Mouse (Mus musculus) spleen, postnatal 4 days (tissue): Measurements from ENCODE around the gene Traip.
A peak's percentile ranks its signal among the peaks of the same experiment; 100 is the strongest.

ENCODE experiments used
- DNase-seq, 2 experiments: peaks; one replicate each; pipeline ENCODE4 v3.0.0; 2022; ENCODE audit warnings: low spot score in 2 of 2

Gene Traip

DNA sequence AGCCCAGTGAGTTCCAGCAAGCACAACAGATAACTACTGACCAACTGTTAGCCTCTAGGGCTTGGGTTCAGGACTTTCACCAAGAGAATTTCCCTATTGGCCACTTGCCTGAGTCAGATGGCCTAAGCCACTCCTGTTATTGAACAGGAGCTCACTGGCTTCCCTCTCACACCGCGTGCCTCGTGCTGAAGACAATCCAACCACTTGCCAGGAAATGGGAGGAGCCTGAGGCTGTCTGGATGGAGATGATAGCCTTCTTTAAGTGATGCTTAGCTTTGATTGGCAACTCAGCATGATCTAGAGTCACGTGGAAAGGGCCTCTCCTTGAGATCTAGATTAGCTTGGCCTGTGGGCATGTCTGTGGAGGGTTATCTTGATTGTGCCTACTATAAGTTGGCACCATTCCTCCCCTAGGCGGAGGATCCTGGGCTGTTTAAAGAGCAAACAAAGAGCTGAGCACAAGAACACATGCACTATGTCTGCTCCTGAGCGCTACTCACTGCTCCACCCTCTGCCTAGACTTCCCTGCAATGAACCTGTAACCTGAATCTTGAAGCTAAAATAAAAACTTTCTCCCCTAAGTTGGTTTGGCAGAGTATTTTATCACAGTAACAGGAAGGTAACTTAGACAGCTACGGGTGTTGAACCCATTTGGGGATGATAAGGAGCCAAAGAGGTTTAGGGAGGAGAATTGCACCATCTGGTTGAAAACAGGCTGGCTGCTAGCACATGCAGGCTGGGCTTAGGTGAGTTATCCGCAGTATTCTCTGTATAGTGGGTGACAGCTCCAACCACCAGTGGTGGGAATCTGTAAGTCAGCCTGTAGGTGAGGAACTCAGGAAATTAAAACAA is 22.0 kb downstream of the Traip start:
- peak; percentile 77 to 78 for DNase-seq

DNA sequence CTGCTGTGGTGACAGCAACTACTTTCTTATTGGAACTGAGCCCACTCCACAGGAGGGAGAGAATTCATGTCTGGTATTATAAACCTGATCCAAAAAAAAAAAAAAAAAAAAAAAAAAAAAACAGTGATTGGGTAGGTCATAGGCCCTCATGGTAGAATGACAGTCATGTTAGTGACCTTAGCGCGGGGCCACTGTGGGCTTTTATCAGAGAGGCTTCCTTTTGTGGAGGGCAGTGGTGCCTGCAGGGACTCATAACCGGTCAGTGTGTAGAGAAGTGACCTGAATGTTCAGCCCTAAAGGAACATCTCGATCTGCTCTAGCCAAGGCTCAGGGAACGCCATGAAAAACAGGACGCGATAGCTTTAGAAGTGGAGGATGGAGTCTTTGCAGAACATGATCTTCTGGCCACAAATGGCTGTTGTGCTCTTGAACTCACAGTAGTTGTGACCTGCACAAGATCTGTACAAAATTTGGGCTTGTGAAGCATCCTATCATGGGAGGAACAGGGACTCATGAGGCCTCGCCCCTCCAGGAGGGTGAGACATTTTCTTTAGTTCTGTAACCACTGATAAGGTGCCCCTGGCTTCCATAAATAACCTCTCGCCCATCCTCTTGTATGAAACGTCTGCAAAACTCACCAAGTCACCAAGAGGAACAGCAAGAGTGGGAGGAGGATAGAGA is 24.7 kb downstream of the Traip start:
- peak in 1 of 2 experiments; percentile 63 for DNase-seq

DNA sequence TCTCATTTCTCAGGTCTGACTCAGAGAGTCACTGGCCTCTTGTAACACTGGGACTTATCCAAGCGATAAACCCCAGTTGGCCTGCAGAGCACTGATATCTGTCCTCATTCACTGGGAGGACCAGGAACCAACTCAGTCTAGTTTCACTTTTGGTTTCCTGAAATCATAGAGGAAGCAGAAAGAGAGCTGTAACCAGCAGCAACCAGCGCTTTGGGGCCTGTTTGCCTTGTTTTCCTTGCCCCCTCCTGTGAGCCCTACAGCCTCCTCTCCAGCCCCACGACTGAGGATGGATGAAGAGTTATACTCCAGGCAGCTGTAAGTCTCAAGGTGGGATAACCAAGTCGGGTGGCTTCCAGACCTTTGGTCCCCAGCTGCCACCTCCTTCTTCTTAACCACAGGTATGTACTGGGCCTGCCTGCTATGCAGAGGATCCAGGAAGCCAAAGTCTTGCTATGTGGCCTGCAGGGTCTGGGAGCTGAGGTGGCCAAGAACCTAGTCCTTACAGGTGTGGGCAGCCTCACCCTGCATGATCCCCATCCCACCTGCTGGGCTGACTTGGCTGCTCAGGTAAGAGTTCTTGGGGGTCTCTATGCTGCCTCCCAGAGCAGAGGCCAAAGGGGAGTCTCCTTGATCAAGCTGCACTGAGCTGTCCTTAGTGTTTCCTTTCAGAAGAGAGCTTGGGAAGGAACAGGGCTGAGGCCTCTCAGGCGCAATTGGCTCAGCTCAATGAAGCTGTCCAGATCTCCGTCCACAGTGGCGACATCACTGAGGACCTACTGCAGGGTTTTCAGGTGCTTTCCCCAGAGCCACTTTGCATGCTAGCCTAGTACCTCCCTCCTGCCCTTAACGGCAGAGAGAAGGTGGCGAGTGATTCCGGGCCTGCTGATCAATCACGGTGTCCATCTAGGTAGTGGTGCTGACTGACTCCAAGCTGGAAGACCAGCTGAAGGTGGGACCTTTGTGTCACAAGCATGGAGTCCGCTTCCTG is 25.8 kb downstream of the Traip start, which contains the start of gene Uba7:
TSS of gene Uba7 (plus strand) at position 107 of the 988 bp plus-strand sequence.
- DNase-seq, result peak; percentile 63 to 75

DNA sequence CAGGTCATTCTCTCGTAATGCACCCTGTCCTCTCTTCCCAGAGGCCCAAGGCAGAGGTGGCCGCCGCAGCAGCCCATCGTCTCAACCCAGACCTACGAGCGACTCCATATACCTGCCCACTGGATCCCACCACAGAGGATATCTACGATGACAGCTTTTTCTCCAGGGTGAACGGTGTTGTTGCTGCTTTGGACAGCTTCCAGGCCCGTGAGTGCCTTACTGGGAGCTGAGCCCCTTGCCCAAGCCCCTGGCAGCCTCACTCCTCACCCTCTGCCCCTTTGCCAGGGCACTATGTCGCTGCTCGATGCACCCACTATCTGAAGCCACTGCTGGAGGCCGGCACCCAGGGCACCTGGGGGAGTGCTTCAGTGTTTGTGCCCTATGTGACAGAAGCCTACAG is 28.9 kb downstream of the Traip start:
- DNase-seq, result no peak

DNA sequence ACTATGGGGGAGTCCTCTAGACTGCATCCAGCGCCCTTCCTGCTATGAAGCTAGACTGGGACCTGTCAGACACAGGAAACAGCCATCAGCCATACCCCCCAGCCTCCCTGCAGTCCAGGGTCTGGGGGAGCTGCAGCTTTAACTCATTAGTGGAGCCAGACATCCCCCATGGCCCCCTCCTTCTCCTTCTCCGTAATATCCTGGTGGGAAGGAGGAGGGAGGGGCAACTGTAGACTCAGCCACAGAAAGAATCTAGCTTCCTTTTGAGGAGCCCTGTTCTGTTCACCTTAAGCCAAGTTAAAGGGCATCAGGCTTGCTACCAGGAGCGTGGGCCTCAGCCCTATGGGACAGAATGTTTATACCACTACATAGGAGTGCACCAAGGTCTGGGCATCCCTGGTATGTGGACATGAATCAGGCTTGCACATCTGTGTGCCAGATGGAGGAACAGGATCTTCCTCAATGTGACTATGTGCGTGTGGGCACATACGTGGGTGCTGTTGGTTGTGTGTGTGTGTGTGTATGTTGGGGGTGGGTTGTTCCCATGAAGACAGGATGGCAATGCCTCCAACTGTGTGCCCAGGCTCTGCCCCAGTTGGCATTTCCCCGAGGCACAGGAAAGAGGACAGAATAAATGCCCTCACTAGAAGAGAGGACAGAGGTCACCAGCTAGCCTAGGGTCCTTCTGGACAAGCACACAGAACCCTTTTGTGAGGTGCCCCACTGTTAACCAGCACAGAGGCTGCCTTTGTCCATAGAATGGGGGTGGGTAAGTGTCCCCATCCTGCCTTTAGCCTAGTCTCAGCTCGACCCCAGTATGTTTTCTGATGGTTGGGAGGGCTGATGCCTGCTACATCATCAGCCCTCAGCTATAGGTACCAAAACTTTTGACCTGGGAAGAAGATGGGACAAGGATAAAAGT is 32.0 kb downstream of the Traip start:
- no peak for DNase-seq

DNA sequence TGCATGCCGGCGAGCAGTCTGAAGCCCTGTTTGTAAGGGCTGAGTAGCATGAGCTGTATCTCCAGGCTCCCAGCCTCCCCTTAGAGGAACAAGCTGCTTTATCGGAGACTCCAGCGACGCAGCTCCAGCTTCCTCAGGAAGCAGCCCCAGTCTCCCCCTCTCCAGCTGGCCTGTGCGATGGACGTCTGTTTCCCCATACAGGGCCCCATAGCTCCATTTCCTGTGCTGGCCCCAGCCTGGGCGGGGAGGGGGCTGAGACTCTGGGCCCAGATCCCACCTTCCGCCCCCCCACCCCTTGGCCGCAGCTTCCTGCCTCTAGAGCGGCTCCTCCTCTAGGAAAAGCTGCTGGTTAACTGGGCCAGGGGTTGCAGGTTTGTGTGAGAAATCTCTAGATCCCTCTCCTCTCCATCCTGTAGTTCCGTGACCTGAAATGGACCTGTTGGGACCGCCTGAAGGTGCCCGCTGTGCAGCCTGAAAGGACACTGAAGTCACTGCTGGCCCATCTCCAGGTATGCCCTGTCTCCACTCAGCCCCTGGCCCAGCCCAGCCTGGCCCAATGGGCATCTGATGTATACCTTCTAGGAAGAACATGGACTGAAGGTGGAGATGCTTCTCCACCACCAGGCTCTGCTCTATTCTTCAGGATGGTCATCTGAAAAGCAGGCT is 32.9 kb downstream of the Traip start, which contains the start of gene Gm20661:
TSS of gene Gm20661 (plus strand) at position 378 of the 666 bp plus-strand sequence.
- peak; percentile 79 to 88 for DNase-seq

DNA sequence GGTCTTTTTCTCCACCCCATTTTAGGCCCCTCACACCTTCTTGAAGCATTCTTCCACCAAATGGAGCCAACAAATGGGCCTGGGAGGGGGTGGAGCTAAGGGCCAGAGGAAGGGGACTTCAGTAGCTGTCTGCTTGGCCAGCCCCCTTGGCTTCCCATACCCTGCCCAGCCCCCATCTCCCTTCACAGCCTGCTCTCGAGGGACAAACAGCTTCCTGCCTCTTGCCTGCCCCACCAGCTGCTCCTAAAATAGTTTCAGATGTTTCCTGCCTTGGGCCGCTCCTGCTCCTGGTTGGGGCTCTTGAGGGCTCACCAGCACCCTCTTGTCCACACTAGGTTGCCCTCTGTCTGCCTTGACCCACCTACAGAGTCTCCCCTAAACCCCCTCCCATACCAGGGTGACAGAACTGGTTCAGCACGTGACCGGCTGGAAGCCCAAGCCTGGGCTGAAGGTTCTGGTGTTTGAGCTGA is 33.5 kb downstream of the Traip start:
- peak; percentile 64 to 78 for DNase-seq

DNA sequence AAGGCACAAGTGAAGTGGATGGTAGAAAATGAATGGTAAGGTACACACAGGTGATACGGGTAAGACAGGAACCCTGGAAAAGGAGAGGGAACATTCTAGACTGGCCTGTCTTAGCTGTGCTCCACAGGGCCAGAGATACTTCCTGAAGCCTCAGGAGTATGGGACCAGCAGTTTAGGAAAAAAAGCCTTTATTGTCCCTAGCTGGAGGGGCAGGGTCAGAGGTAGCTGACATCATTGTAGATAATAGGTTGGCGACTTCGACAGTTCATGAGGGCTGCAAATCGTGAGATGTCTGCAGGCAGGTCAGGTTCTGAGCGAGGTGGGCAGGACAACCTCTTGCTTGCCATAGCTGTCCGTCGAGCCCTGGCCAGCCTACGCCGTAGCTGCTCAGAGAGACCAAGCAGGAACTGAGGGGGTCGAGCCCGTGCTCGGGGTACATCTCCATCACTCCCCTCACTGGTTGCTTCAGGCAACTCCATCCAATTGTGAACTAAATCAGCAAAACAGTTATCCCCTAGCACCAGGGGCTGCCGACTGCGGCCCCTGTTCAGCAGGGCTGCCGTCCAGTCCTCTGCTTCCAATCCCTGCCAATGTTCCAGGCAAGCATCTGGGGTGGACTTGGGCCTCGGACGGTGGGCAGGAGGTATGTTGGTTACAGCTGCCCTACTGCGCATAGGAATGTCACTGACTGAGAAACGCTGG is 34.3 kb downstream of the Traip start:
- DNase-seq, result peak; percentile 41 to 78

DNA sequence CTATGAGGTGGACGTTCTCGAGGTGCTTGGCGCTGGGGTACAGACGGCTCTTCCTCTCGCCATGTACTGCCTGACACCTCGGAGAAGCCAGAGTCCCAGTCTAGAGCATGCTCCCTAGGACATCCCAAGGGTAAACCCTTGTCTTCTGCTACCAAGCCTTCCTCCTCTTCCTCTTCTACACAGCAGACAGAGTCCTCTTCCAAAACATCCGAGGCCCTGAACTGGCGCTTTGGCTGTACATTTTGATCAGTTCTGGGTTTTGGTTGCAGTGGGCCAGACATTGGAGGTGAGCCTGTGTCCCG is 34.8 kb downstream of the Traip start:
- no peak for DNase-seq

DNA sequence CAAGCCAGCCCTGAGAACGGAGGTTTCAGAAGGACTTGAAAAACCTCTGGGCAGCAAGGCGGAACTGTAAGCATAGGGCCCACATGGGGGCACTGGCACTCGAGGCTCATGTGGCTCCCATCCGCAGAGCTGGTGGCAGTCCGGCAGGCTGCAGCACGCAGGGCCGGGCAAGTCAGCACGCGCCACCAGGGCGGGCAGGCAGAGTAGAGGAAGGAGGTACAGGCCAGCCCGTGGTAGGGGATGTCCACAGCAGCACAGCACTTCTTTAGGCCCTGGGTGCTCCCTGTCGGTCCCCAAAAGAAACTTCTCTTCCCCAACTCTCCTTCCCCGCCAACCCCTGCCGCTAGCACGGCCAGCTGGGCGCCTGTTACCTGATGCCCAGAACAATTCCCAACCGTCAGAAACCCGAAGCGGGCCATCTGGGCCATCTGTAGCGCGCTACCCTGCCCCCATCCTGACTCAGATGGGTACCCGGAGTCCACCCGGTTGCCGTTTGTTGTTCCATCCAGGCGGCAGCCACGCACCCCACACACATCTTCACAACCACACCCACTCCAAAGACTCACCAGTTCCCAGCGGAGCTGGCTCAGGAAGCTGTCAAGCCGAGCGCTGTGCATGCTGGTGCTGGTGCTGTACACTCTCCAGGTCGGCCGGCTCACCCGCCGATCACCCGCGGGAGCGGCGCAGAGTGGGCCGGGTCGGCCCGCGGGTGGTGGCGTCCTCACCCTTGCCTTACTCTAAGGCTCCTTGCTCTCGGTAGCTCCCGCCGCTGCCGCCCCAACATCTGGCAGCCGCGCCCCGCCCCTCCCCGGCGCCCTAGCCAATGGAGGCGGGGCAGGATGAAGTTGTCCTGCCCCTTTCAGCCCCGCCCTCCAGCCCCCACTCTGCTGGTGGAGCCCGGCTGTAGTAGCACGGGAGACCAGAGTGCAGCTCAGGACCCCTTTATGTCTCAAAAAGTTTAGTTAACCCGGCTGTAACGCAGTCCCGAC is 35.5 kb downstream of the Traip start, which contains the start of gene Inka1:
TSS of gene Inka1 (minus strand) at position 749 of the 989 bp plus-strand sequence.
- DNase-seq, result peak; percentile 95 to 97

DNA sequence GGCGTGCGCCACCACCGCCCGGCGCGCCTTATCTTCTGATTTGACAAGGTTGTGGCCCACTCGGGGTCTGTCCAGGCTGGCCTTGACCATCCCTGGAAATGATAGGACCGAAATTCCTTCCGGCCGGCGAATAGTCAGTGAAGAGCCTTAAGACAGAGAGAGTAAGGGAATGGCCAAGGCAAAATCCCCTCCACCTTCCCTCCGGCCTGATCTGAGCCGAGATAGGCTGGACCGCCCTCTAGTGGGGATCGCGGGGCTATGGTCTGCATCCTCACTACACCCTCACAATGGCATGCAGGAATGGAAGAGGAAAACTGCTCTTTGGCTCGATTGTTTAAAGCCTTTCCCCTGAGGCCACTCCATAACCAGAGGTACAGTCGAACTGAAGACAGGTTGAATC is 36.4 kb downstream of the Traip start:
- DNase-seq, result peak; percentile 81 to 90

DNA sequence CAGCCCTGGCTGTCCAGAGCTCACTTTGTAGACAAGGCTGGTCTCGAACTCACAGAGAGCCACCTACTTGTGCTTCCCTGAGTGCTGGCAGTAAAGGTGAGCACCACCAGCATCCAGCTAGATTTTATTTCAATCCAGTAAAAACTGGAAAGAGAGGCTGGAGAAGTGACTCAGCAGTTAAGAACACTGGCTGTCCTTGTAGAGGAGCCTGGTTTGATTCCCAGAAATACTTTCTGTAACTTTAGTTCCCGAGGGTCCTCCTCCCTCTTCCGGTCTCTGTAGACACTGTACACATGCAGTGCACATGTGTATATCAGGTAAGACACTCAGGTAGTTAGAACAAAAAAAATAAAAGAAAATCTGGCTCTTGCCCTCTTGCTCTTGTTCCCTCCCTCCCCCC is 38.0 kb downstream of the Traip start:
- no peak for DNase-seq

DNA sequence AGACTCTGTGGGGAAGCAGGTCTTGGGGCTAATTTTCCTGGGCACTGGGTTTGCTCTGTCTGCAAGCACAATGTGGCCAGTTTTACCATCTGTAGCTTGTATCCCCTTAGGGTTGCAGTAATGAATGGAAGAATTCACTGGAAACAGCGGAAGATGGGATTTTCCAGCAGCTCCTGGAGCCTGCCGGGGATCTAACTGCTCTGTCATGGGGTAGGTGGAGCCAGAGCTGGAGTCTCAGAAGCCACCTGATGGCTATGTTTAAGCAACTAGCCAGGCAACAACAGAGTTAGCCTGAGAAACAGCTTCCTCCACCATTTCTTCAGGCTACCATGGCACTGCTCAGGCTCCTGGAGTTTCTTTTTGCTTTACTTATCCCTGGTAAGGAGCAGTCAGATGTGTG is 42.3 kb downstream of the Traip start, which contains the start of gene Cdhr4:
TSS of gene Cdhr4 (plus strand) at position 301 of the 400 bp plus-strand sequence.
- no peak for DNase-seq

DNA sequence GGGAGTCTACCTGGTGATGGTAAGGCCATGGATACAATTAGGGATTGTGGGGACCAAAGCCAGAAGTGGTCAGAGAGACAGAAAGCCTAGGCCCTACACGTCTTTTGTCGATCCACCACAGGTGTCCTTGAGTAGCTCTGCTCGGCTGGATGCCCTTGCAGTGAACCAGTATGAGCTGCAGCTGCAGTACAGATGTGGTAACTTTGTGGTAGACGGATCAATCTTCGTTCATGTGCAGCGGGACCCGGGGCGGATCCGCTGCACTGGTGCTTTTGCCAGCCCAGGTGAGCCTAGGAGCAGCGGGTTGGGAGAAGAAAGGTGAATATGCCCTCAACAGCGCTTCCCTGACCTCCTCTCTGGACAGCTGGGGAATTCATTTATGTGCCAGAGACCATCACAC is 43.1 kb downstream of the Traip start:
- no peak for DNase-seq

DNA sequence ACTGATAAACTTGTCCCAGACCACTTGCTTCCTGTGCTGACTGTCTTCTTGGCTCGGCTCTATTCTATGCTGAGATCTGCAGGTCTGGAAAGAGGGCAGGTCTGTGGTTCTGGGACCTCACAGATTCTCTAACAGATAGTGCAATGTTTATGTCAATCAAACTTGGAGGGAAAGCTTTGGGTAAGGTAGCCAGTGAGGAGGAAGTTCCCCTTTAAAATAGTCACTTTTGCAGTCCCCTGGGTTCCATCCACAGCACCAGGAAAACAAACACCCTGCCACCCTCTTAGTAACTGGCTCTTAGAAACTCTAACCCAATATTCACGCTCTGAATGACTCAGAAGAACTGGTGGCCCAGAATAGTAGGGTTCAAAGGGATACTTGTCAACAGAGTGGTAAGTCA is 44.5 kb downstream of the Traip start:
- no peak for DNase-seq

DNA sequence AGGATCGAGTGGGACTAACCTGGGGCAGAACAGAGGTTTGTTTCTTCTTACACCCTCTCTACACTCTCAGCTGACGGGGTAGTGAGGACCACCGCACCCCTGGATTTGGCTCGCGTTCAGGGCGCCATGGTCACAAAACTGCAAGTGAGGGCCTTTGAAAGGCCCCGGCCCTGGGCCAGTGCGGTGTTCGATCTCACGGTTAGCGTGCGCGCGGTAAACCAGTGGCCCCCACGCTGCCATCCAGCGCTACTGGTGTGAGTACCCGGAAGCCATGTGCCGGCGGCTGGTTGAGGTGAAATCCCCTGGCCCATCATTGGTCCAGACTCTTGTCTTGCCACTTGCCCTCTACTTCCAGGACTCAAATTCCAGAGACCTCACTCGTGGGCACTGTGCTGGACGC is 45.6 kb downstream of the Traip start:
- no peak for DNase-seq

DNA sequence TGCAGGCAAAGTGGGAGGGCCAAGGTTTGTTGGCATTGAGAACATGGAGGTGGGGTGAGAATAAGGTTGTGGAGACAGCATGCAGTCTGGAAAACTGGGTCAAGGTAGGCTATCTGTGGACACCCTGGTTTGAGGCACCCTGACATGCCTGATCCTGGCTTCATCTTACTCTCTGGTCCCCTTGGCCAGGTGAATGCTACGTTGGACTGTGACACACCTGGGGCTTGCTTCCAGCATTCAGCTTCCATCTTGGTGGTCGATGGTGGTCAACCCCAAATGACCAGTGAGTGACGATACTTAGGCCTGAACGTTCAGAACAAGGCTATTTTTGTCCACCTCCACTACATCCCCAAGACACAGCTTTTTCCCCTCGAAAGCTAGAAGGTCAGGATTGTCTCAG is 46.1 kb downstream of the Traip start, which contains the start of gene Gm20662:
TSS of gene Gm20662 (plus strand) at position 301 of the 400 bp plus-strand sequence.
- no peak for DNase-seq
